Mouse (Mus musculus): ENCODE results near the gene Ap2a2. TPM values are rescaled to one million over a fixed set of nuclear protein-coding genes. Genes with fewer than 3 reads are reported as not detected.

Gene Ap2a2
- polyA plus RNA-seq, 1 experiment, result 92.7 TPM

GRCm38 (mm10) chr7:141560471-141560870 is 1.5 kb upstream of the Ap2a2 start:
- no peak for TF ChIP-seq FOSL1 (IDR thresholded peaks at IDR 0.05; ENCODE audit: insufficient read depth, low read length, poor library complexity, severe bottlenecking)
- Histone ChIP-seq H3K27me3 (ENCODE audit: control insufficient read depth, insufficient read depth, insufficient read length) (no peaks in the 10 kb centered on the region), H3K79me3 (ENCODE audit: low read depth) (peaks cover 22% of the 10 kb centered on the region), H3ac (ENCODE audit: control insufficient read depth, insufficient read length, low read depth) (no peak overlapping the region), H3K4me3 (ENCODE audit: insufficient read depth, poor library complexity, severe bottlenecking) (no peak overlapping the region), H3K36me3 (ENCODE audit: control insufficient read depth, insufficient read depth) (no peaks in the 10 kb centered on the region), H3K79me2 (ENCODE audit: control insufficient read depth, insufficient read depth) (peaks cover 32% of the 10 kb centered on the region)

DNA sequence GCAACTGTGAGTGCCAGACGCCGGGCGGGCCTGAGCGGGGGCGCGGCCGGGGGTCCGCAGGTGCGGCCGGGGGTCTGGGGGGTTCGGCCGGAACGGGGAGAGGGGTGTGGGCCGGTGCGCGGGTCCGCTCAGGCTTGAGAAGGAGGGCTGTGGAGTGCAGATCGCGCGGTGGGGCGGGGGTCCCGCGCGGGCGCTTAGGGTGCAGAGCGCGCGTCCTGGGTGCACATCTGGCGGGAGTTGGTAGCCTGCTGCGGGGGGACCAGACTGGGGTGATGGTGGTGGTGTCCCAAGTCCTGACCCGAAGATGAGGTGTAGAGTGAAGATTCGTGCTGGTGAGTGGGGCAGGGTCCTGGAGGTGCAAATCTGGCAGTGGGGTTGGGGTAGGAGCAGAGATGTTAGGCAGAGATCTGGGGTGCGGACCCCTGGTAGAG is 463 bp downstream of the Ap2a2 start:
- Histone ChIP-seq H3K79me2 (ENCODE audit: control insufficient read depth, insufficient read depth) (peaks cover 51% of the 10 kb centered on the region), H3K36me3 (ENCODE audit: control insufficient read depth, insufficient read depth) (peaks cover 12% of the 10 kb centered on the region), H3K79me3 (ENCODE audit: low read depth) (peaks cover 41% of the 10 kb centered on the region), H3K4me3 (ENCODE audit: insufficient read depth, poor library complexity, severe bottlenecking) (peak overlapping the region; percentile 66), H3K27me3 (ENCODE audit: control insufficient read depth, insufficient read depth, insufficient read length) (no peaks in the 10 kb centered on the region), H3ac (ENCODE audit: control insufficient read depth, insufficient read length, low read depth) (peak overlapping the region; percentile 90)
- no peak for TF ChIP-seq FOSL1 (IDR thresholded peaks at IDR 0.05; ENCODE audit: insufficient read depth, low read length, poor library complexity, severe bottlenecking)
- TF ChIP-seq CTCF (IDR thresholded peaks at IDR 0.05; ENCODE audit: control insufficient read depth, insufficient read depth, insufficient read length), result no peak
- no peak for TF ChIP-seq USF1 (IDR thresholded peaks at IDR 0.05; ENCODE audit: low read depth)
- TF ChIP-seq MAX (IDR thresholded peaks at IDR 0.05), result no peak
- TF ChIP-seq MYOD1 (IDR thresholded peaks at IDR 0.05; ENCODE audit: control insufficient read depth, insufficient read length, low read depth), result no peak
- no peak for TF ChIP-seq MYOG (IDR thresholded peaks at IDR 0.05; ENCODE audit: control insufficient read depth, extremely low read depth, insufficient read length)
- TF ChIP-seq CEBPB (IDR thresholded peaks at IDR 0.05; ENCODE audit: low read depth), result no peak

DNA sequence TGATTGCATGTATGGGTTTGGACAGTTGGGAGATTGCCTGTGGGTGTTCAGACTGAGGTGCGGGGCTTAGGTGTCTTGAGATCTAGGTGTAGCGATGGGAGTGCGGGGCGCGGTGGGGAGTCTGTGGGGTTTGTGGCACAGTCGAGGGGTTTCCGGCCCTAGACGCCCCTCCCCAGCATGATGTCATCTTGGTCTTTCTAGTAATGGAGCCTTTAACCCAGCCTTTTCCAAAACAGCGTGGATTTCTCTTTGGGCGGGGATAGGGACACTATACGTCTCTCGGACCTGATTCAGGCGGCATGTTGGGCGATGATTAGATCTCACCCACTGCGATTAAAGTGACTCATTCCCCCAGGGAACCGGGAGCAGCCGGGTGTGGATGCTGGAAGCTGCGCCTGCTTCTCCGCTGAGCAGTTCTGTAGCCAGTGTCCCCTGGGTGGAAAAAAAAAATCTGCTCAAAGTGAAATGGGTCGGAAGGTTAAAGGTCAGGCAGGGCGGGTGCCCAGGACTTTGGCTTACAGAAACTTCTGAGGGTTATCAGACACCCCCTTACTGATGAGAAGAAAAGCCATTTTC is 967 bp downstream of the Ap2a2 start:
- Histone ChIP-seq H3ac (ENCODE audit: control insufficient read depth, insufficient read length, low read depth) (peak overlapping the region; percentile 90), H3K36me3 (ENCODE audit: control insufficient read depth, insufficient read depth) (peaks cover 14% of the 10 kb centered on the region), H3K27me3 (ENCODE audit: control insufficient read depth, insufficient read depth, insufficient read length) (no peaks in the 10 kb centered on the region), H3K4me3 (ENCODE audit: insufficient read depth, poor library complexity, severe bottlenecking) (peak overlapping the region; percentile 66), H3K79me2 (ENCODE audit: control insufficient read depth, insufficient read depth) (peaks cover 56% of the 10 kb centered on the region), H3K79me3 (ENCODE audit: low read depth) (peaks cover 45% of the 10 kb centered on the region)
- TF ChIP-seq MAX (IDR thresholded peaks at IDR 0.05) (no peak), FOSL1 (IDR thresholded peaks at IDR 0.05; ENCODE audit: insufficient read depth, low read length, poor library complexity, severe bottlenecking) (peak; percentile 64), CEBPB (IDR thresholded peaks at IDR 0.05; ENCODE audit: low read depth) (no peak), MYOD1 (IDR thresholded peaks at IDR 0.05; ENCODE audit: control insufficient read depth, insufficient read length, low read depth) (peak; percentile 37)

DNA sequence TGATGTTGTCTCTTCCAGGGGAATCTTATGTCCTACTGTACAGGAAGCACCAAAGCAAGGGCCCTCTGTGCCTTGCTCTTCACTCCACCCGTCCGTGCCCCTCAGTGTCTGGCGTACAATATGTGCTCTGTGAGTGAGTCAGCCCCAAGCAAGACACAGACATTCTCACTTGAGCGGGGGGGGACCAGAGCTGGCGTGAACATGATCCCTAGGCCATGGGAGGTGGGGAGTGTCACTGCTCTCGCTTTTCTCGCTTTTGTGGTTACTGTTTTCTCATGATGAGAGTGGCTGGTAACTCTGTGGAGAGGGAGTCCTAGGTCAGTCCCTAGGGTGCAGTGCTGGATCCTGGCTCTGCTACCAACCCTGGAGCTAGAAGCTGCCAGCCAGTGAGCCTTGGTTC is 2.6 kb downstream of the Ap2a2 start:
- Histone ChIP-seq H3K79me2 (ENCODE audit: control insufficient read depth, insufficient read depth) (peaks cover 72% of the 10 kb centered on the region), H3K27me3 (ENCODE audit: control insufficient read depth, insufficient read depth, insufficient read length) (no peaks in the 10 kb centered on the region), H3K79me3 (ENCODE audit: low read depth) (peaks cover 62% of the 10 kb centered on the region), H3K36me3 (ENCODE audit: control insufficient read depth, insufficient read depth) (peaks cover 14% of the 10 kb centered on the region), H3K4me3 (ENCODE audit: insufficient read depth, poor library complexity, severe bottlenecking) (no peak overlapping the region), H3ac (ENCODE audit: control insufficient read depth, insufficient read length, low read depth) (peak overlapping the region; percentile 8)
- no peak for TF ChIP-seq USF1 (IDR thresholded peaks at IDR 0.05; ENCODE audit: low read depth)
- no peak for TF ChIP-seq CTCF (IDR thresholded peaks at IDR 0.05; ENCODE audit: control insufficient read depth, insufficient read depth, insufficient read length)
- peak; percentile 4 for TF ChIP-seq FOSL1 (IDR thresholded peaks at IDR 0.05; ENCODE audit: insufficient read depth, low read length, poor library complexity, severe bottlenecking)
- TF ChIP-seq CEBPB (IDR thresholded peaks at IDR 0.05; ENCODE audit: low read depth), result no peak

DNA sequence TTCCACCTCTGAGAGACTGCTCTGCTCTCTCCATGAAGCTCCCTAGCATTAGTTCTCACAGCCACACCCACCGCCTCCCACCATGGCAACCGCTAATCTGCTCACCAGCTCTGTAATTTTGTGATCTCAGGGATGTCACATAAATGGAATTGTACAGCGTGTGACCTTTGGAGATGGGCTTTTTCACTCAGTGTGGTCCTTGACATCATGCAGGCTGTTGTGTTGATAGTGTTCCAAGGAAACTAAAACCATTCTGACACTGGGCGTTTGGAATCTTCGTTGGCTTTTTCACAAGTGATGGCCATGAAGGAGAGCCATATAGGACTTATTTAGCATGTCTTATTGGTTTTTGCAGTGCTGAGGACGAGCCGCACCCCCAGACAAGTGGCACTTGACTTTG is 4.6 kb downstream of the Ap2a2 start:
- H3K79me3 ChIP-seq (ENCODE audit: low read depth), result peaks cover 79% of the 10 kb centered on the region
- peaks cover 93% of the 10 kb centered on the region for H3K79me2 ChIP-seq (ENCODE audit: control insufficient read depth, insufficient read depth)
- peaks cover 14% of the 10 kb centered on the region for H3K36me3 ChIP-seq (ENCODE audit: control insufficient read depth, insufficient read depth)
- H3K4me3 ChIP-seq (ENCODE audit: insufficient read depth, poor library complexity, severe bottlenecking), result no peak overlapping the region
- H3K27me3 ChIP-seq (ENCODE audit: control insufficient read depth, insufficient read depth, insufficient read length), result no peaks in the 10 kb centered on the region
- no peak overlapping the region for H3ac ChIP-seq (ENCODE audit: control insufficient read depth, insufficient read length, low read depth)
- TF ChIP-seq CEBPB (IDR thresholded peaks at IDR 0.05; ENCODE audit: low read depth), result no peak
- no peak for TF ChIP-seq MYOG (IDR thresholded peaks at IDR 0.05; ENCODE audit: control insufficient read depth, extremely low read depth, insufficient read length)
- TF ChIP-seq USF1 (IDR thresholded peaks at IDR 0.05; ENCODE audit: low read depth), result no peak

GRCm38 (mm10) chr7:141569283-141569803 is 7.4 kb downstream of the Ap2a2 start:
- Histone ChIP-seq H3K36me3 (ENCODE audit: control insufficient read depth, insufficient read depth) (peaks cover 14% of the 10 kb centered on the region), H3ac (ENCODE audit: control insufficient read depth, insufficient read length, low read depth) (no peak overlapping the region)

More at GRCm38 (mm10) chr7:141569283-141569803, 7.4 kb downstream of the Ap2a2 start:
- TF ChIP-seq MAX (IDR thresholded peaks at IDR 0.05) (no peak), MYOD1 (IDR thresholded peaks at IDR 0.05; ENCODE audit: control insufficient read depth, insufficient read length, low read depth) (no peak), FOSL1 (IDR thresholded peaks at IDR 0.05; ENCODE audit: insufficient read depth, low read length, poor library complexity, severe bottlenecking) (no peak), CTCF (IDR thresholded peaks at IDR 0.05; ENCODE audit: control insufficient read depth, insufficient read depth, insufficient read length) (no peak), MYOG (IDR thresholded peaks at IDR 0.05; ENCODE audit: control insufficient read depth, extremely low read depth, insufficient read length) (no peak), CEBPB (IDR thresholded peaks at IDR 0.05; ENCODE audit: low read depth) (no peak), USF1 (IDR thresholded peaks at IDR 0.05; ENCODE audit: low read depth) (no peak)
- Histone ChIP-seq H3K79me3 (ENCODE audit: low read depth) (peaks cover 94% of the 10 kb centered on the region), H3K4me3 (ENCODE audit: insufficient read depth, poor library complexity, severe bottlenecking) (no peak overlapping the region), H3K79me2 (ENCODE audit: control insufficient read depth, insufficient read depth) (peaks cover 100% of the 10 kb centered on the region), H3K27me3 (ENCODE audit: control insufficient read depth, insufficient read depth, insufficient read length) (no peaks in the 10 kb centered on the region)

All from C2C12 (cell line).